Mouse (Mus musculus) frontal cortex, postnatal 14 days (tissue): Measurements from ENCODE around the gene Emilin1.

Experiments used
- DNase-seq, 2 experiments: peaks; one replicate each; pipeline ENCODE4 v3.0.0; 2022; ENCODE audit warnings: low spot score in 2 of 2

Gene Emilin1

DNA sequence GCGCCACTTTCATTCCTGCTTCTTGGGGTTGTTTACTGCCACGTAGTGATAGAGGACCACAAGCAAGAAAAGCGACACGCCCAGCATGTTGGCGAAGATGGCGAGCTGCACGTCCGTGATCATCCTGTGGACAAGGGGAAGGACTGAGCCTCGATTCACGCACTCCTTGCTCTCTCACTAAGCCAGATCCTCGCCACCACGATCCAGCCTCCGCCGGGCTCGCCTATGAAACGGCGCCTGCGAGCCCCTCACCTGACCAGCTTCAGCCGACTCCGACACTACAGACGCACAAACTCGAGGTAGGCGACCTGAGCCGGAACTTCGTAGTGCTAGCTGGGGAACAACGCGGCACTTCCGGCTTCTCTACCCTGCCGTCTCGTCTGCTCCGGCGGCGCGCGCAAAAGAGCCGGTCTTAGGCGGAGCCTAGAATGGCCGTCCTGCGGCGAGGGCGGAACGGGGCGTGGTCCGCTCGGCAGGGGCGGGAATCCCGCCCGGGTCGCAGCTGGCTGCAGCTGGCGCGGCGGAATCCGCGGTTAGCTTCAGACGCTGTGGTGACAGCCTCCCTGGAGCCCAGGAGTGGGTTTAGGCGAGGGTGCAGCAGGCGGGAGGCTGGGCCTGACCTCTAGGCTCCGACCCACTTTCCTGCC, 5.7 kb upstream of the Emilin1 start, which contains the start of gene Ost4:
Gene Ost4 (minus strand): TSS at position 376 of the 647 bp plus-strand sequence.
- DNase-seq: peak; percentile 91 to 93

DNA sequence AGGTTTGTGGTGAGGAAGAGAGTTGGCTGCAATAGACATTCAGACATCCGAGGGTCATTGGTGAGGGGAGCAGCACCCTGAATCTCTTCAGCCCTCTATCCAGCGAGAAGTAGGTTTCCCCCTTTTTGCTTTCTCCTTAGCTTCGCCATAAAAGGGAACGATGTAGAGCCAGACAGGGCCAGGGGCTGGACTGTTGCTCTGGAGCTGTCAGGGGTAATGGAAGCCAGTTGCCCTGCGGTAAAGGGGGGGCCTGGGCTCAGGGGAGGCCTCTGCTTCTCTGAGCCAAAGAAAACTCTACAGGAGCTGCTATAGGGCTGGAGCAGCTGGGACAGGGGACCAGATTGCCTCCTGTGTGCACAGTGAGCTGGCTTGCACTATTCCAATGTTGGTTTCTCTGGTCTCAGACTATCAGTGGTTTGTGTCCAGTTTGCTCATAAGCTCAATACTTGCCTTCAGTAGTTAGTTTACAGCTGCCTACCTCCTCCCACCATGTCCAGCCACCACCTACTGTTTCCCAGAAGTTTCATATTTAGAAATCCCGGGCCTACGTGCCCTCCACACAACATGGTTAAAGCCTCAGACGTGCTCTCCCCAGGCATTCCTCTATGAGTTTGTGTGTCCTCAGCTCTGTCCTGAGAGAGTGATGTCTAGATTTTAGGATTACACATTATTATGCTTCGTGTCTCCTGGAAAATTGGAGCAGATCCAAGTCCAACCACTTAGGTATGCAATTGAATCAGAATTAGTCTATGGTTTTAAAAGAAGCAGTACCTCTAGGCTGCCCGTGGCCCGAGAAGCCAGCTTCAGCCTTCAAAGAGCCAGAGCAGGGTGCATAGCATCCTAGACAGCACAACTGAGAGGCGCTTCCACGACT, 4.5 kb upstream of the Emilin1 start:
- no peak for DNase-seq

DNA sequence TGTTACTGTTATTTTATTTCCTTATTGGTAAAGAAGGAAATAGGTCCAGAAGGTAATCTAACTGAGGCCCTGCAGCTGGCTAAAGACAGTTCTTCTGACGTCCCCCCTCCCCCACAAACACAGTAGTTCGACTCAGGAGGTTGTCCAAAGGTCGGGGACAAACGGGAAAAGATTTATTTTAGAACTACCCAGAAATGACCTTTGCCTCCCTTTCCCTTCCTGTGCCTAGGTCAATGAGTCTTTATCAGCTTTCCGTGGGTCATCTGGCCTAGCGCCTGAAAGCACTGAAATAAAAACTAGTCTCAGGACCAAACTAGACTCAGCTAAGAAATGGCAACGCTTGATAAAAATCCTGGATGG, 3.9 kb upstream of the Emilin1 start:
- no peak for DNase-seq

DNA sequence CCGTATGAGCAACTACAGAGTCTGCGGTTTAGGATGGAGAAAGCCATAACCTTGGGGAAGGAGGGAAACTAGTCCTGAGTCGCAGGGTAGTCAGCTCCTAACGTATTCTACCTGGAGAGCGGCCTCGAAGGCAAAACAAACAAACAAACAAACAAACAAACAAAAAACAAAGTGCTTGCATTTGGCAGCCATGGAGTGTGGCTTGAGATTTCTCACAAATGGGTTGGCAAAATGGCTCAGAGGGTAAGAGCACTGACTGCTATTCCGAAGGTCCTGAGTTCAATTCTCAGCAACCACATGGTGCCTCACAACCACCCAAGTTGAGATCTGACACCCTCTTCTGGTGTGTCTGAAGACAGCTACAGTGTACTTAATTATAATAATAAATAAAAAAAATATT, 3.3 kb upstream of the Emilin1 start:
- DNase-seq: no peak

DNA sequence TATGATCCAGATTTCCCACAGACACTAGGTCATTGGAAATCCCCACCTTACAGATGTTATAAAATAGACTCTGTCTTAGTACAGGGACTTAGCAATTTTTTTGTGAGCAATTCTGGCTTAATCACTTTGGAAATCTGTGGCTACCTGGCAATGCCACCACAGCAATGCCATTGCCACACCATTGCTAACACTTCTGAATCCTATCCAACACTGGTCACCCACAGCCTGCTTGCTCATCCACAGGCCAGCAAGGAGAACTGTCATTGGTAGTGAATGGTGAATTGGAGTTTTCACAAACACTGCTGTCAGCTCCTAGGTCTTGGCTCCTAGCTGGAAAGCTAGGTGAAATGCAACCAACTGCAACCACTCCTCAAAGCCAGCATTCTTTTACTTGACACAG, 2.7 kb upstream of the Emilin1 start:
- DNase-seq: no peak

DNA sequence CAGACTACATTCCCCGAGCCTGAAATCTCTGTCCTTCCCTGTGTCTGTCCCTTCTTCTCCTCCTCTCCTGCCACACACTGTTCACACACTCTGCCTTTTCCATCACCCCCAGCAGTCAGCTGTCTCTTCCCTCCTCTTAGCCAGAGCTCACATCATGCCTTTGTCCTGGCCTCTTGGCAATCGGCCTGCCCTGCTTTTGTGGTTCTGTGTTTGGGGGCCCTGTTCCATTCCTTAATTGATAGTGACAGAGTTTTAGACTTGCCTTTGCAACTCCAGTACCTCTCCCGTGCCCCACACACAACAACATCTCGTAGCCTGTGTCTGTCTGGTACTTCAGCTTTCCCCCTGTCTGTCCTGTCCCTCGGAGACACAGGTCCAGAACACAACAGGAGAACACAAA, 1.0 kb upstream of the Emilin1 start:
- no peak for DNase-seq

DNA sequence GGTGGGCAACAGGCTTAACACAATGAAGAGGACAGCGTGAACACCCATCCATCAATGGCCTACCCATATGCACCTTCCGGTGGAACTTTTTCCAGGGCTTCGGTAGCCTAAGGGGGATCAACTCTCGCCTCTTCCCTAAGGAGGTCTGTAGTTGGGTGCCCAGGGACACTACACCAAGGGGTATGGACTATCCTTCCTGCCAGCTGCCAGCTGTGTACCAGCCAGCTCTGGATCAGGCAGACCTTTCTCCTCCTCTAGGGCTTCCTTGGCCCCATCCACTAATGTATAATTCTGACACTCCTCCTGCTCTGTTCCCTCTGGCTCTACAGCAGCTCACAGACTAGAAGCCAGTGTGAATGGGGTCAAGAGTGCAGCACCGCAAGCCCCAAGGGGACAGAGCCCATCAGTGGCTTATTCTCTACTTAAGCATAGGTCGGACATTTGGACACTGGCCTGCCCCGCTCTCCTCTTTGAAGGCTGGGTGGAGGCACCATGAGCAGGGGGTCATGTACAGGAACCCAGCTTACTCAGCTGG, 966 bp downstream of the Emilin1 start:
- DNase-seq: no peak

DNA sequence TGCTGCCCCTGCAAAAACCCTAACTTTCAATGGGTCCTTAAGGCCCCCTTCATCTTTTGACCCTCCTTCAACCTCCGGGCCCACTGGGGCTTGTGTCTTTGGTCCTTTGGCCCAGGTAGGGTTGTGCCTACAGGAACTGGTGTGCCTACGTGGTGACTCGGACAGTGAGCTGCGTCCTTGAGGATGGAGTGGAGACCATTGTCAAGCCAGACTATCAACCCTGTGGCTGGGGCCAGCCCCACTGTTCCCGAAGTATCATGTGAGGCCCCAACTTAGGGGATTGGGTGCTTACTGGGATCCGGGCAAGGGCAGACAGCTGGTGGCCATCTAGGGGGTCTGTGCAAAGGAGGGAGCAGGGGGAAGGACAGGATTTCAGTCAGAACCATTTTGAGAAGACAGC, 1.6 kb downstream of the Emilin1 start:
- no peak for DNase-seq

DNA sequence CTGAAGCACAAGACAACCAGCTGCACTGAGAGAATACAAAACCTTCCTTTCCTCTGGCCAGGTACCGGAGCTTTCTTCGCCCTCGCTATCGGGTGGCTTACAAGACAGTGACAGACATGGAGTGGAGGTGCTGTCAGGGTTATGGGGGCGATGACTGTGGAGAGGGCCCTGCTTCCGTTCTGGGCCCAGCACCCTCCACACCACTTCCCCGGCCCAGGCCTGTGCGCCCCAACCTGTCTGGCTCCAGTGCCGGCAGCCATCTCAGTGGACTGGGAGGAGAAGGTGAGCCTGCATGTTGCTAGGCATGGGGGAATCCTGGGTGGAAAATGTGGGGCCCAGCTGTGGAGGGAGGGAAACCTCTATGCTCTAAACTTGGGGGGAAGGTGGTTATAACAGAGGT, 2.3 kb downstream of the Emilin1 start:
- no peak for DNase-seq

DNA sequence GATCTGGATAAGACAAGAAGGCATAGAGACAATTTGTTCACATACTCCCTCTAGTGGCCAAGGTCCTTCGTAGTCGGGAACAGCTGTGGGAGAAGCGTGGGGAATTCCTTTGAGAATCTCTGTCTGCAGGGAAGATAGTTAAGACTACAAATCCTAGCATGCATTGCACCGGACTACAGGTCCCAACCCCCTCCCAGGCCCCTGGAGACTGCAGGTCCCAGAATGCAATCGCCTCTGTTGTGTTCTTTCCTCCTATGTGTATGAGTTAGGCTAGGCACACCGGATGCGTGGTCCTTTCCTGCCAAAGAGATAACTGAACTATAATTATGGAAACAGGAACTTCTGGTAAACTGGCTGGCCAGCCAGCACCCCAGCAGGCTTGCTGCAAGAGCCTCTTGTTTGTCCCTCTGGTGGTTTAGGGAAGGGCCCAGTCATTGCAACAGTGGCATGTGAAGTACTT, 2.8 kb downstream of the Emilin1 start:
- DNase-seq: peak; percentile 88 to 92

DNA sequence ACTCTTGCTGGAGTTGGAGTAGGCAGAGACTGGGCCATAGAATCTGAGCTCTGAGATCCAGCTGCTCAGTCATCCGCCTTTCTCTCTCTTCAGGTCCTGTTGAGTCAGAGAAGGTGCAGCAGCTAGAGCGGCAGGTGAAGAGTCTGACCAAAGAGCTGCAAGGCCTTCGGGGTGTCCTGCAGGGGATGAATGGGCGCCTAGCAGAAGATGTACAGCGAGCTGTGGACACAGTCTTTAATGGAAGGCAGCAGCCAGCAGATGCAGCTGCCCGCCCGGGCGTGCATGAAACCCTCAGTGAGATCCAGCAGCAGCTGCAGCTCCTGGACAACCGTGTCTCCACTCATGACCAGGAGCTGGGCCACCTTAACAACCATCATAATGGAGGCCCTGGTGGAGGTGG, 3.6 kb downstream of the Emilin1 start:
- DNase-seq: no peak

DNA sequence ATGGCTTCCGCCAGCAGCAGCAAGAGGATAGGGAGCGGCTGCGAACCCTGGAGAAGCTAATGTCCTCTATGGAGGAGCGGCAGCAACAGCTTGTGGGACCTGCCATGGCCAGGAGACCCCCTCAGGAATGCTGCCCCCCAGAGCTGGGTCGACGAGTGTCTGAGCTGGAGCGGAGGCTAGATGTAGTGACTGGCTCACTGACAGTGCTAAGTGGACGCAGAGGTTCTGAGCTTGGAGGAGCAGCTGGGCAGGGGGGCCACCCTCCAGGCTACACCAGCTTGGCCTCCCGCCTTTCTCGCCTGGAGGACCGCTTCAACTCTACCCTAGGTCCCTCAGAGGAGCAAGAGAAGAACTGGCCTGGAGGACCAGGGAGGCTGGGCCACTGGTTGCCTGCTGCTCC, 4.1 kb downstream of the Emilin1 start:
- no peak for DNase-seq

DNA sequence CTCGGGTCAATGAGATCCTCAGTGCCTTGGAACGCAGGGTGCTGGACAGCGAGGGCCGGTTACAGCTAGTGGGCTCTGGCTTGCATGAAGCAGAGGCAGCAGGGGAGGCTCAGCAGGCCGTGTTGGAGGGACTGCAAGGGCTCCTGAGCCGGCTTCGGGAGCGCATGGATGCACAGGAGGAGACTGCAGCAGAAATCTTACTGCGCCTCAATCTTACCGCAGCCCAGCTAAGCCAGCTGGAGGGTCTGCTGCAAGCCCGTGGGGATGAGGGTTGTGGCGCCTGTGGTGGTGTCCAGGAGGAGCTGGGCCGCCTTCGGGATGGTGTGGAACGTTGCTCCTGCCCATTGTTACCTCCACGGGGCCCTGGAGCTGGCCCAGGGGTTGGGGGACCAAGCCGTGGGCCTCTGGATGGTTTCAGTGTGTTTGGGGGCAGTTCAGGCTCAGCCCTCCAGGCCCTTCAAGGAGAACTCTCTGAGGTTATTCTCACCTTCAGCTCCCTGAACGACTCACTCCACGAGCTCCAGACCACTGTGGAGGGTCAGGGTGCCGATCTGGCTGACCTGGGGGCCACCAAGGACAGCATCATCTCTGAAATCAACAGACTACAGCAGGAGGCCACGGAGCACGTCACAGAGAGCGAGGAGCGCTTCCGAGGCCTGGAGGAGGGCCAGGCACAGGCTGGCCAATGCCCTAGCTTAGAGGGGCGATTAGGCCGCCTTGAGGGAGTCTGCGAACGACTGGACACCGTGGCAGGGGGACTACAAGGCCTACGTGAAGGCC, 4.9 kb downstream of the Emilin1 start:
- no peak for DNase-seq

DNA sequence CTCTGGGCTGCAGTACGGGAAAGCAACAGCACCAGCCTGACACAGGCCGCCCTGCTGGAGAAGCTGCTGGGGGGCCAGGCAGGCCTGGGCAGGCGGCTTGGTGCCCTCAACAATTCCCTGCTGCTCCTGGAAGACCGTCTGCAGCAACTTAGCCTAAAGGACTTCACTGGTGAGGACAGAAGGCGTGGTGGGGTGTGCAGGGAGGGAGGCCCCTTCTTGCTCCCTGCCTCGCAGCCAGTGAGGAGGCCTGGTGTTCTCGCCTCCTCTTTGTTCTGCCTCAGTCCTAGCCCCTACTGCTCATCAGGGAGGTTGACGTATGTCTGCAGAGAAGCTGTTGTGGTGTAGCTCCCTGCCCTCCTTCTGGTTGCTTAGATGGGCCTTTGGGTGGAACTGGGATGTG, 5.5 kb downstream of the Emilin1 start:
- DNase-seq: no peak

DNA sequence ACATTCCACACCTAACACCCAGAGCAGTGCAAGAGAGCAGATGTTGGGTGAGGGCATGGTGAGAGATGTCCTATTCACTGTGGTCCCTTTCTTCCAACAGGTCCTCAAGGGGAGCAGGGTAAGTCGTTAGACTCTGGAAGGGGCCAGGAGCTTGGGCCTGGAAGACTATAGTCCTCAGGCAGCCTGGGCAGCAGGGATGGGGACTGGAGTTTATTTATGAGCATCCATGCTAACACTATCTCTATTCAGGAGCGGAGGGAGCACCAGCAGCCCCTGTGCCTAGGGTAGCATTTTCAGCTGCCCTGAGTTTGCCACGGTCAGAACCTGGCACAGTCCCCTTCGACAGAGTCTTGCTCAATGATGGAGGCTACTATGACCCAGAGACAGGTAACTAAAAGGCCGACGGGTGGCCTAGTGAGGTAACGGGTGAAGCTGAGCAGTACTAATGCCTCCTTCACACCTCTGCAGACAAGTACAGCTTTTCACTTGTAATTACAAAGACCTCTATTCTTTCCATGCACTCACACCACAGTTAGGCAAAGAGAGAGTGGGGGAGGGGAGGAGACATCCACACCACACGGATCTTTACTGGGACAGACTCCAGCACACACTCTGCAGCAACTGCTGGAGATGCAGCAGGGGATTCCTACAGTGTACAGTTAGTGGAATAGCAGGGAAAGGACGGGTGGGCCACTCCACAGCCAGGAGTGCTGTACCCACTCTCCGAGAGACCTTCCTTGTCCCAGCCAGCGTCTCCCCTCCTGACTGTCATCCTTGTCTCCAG, 6.8 kb downstream of the Emilin1 start:
- no peak for DNase-seq

DNA sequence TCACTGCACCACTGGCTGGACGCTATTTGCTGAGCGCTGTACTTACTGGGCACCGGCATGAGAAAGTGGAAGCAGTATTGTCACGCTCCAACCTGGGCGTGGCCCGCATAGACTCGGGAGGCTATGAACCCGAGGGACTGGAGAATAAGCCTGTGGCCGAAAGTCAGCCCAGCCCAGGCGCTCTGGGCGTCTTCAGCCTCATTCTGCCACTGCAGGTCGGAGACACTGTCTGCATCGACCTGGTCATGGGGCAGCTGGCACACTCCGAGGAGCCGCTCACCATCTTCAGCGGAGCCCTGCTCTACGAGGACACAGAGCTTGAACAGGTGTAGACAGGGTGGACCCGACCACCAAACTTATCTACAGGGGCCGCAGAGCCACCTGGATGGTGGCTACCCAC, 7.4 kb downstream of the Emilin1 start:
- DNase-seq: no peak

DNA sequence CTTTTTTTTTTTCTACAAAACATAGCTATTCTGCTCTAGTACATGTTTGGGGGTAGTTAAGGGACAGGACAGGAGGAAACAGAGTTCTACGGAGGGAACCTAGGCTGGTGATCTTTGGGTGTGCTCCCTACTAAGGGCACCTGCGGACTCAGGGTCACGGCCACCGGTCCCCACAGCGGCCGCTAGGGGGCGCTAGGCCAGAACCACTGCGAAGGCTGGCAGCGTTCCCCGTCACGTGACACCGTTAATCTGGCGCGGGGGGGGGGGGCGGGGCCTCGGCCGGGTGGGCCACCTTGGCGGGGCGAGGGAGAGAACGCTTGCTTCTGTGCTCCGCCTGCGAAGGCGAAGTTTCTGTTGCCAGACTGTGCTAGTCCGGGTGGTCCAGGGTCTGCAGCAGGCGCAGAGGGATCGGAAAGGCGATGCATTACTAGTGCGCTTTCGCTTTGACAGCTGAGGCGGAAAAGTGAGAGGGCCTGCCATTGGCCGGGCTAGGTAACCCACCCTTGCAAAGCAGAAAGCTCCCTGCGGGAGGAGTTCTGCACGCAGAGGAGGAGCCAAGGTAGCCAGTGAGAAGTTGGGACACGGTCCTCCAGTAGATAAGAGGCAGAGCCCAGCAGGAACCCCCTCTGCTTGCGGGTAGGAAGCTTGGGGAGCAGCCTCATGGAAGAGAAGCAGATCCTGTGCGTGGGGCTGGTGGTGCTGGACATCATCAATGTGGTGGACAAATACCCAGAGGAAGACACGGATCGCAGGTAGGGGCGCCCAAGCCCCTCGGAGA, 8.2 kb downstream of the Emilin1 start, which contains the start of gene Khk:
Gene Khk (plus strand): TSS at position 176 of the 778 bp plus-strand sequence.
- DNase-seq: peak; percentile 69 to 81

DNA sequence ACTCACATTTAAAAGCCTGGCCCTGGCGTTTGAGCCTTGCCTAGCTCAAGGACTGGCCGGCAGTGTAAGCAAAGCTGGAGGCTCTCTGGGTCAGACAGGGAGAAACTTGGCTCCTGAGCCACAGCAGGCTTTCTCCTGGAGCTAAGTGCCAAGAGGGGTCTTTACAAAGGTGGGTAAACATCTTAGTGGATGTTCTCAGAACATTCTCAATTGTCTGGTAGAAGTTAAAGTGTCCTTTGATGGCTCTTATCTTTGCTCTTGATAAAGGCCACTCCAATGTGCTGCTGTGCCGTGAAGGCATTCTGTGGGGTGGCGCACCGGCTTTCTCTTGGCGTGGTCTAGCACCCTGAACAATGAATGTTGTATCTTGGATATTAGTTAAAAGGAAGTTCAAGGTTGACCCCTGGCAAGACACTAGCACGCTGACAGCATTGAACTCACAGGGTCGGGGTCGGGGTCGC, 9.4 kb downstream of the Emilin1 start:
- no peak for DNase-seq

DNA sequence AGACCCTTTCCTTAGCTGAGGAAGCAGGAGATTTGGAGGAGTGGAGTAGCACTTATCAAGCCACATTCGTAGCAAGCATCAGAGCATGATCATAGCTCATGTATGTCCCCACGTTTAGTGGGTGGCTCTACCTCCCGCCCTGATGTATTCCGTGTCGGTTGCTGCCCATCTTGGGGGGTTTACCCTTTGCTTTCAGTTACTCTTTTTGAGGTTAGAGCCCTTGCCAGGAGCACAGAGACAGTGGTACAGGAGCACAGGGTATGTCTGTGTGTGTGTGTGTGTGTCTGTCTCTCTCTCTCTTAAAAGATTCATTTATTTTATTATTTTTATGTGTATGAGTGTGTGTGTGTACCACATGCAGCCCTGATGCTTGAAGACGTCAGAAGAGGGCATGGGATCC, 9.9 kb downstream of the Emilin1 start:
- no peak for DNase-seq

DNA sequence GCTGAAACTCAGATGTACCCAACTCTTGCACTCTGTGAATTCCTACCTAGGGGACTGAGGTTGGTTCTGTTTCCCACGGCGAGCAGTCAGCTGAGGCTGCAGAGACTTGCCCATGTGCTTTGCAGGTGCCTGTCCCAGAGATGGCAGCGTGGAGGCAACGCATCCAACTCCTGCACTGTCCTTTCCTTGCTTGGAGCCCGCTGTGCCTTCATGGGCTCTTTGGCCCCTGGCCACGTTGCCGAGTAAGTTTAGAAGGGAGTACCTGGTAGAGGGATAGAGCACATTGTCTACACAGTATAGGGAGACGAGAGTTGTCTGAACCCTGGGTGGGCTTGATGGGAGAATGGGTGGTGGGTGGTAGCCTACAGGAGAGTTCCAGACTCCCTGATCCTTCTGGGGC, 11.4 kb downstream of the Emilin1 start:
- DNase-seq: no peak
